Mouse (Mus musculus): Measurements from ENCODE around the gene Foxg1.

DNA sequence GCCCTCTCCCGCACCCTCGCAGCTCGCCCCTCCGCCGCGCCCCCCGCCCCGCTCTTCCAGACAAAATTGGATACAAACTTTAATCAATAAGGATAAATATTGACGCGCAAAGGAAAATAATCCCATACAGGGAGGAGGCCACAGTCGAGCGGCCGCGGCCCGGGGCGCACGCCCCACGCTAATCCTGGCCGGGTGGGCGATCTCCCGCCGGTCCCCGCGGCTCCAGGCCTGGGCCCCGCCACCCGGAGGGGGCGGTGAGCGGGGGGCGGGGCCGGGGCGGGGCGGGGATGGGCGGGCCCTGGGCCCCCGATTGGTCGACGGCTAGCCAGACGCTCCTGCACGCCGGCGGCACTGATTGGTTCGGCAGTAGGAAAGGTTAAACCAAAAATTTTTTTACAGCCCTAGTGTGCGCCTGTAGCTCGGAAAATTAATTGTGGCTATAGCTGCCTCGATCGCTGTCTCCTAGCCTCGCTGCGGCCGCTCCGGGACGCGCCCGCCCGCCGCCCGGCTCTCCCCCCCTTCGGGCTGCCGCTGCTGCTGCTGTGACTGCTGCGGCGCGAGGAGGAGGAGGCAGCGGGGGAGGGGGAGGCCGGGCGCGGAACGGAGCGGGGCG is 1.2 kb downstream of the Foxg1 start:
- TF ChIP-seq CTCF (IDR thresholded peaks at IDR 0.05; ENCODE audit: borderline replicate concordance, insufficient read depth, low read length), result no peak
- TF ChIP-seq POLR2A (IDR thresholded peaks at IDR 0.05; ENCODE audit: low read depth, low read length), result peak; percentile 32; the same call in 1 of the 2 replicates
